Mouse (Mus musculus) hindbrain, embryonic 14.5 days (tissue): ENCODE measurements around the gene Tjp1. TPM values are rescaled to one million over a fixed set of nuclear protein-coding genes. Genes with fewer than 3 reads are reported as not detected.

ENCODE experiments used
- ATAC-seq: fragments of 200-750 bp; cut with Nextera tagmentation; 2 replicates; pipeline ENCODE4 v1.8.0; 2017; ENCODE audit warnings: moderate number of reproducible peaks, mild to moderate bottlenecking, moderate TSS enrichment, moderate library complexity; ENCODE audit not compliant: low FRiP score
- DNase-seq: peaks from one replicate; pipeline ENCODE4 v3.0.0-alpha.2; 2015; ENCODE audit warnings: low spot score
- H3K27ac ChIP-seq: fragments of 300-500 bp; sonication (generic); 2 replicates; pipeline ENCODE4 v1.5.1; 2014; ENCODE audit warnings: mild to moderate bottlenecking, moderate library complexity
- H3K27me3 ChIP-seq: fragments of 300-500 bp; sonication (generic); 2 replicates; pipeline ENCODE4 v1.6.1; 2014; ENCODE audit warnings: mild to moderate bottlenecking, low read length, mixed read lengths; ENCODE audit not compliant: control insufficient read depth, insufficient read depth
- H3K36me3 ChIP-seq: fragments of 300-500 bp; sonication (generic); replicated peaks from 2 replicates; pipeline ENCODE4 v1.6.1; 2014; ENCODE audit not compliant: control insufficient read depth, insufficient read depth
- H3K4me1 ChIP-seq: fragments of 300-500 bp; sonication (generic); replicated peaks from 2 replicates; pipeline ENCODE4 v1.6.1; 2014; ENCODE audit warnings: antibody characterized with exemption, low read length, mixed read lengths; ENCODE audit not compliant: control insufficient read depth, insufficient read depth
- H3K4me2 ChIP-seq: fragments of 300-500 bp; sonication (generic); replicated peaks from 2 replicates; pipeline ENCODE4 v1.6.1; 2014; ENCODE audit warnings: mild to moderate bottlenecking, moderate library complexity
- H3K4me3 ChIP-seq: fragments of 300-500 bp; sonication (generic); replicated peaks from 2 replicates; pipeline ENCODE4 v1.5.1; 2014; ENCODE audit warnings: mild to moderate bottlenecking, low read length
- H3K9ac ChIP-seq: fragments of 300-500 bp; sonication (generic); 2 replicates; pipeline ENCODE4 v1.6.1; 2014
- H3K9me3 ChIP-seq: fragments of 300-500 bp; sonication (generic); 2 replicates; pipeline ENCODE4 v1.6.1; 2016; ENCODE audit warnings: low read length; ENCODE audit not compliant: control insufficient read depth
- WGBS: fragments of 180-500 bp; shearing (Covaris S2); extraction: QIAGEN DNeasy Blood & Tissue Kit; methylation state at CpG from one replicate; pipeline ENCODE4 v1.1.7; 2014; 5-methylcytosine and 5-hydroxymethylcytosine counted together
- polyA plus RNA-seq: library from polyadenylated mRNA; unstranded; fragments of >200 nt; fragmentation: Nextera tagmentation; extraction: Ambion mirVana; gene quantifications from 2 replicates; pipeline ENCODE4 v1.2.1, GENCODE M21; 2014

Gene Tjp1
- polyA plus RNA-seq, 1 experiment from 2014 or later, result 30.4 TPM

DNA sequence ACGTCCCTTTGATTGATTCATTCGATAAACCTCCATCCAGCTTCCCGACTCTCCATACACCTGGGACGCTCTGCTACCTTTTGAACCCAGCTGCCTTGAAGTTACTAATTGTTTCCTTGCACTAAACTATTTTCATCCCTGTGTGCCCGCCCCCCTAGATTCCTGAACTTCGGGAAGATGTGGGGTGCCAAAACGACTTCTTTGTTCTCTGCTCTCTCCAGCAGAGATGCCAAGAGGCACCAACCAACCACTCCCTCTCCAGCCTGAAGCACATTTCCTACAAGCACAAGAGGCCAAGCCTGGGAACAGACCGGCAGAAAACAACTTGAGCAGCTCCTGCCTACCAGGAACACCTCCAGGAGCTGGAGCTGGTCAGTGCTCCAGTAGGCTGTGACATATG lies 57.4 kb downstream of the Tjp1 start:
- Histone ChIP-seq H3K9me3 (no peaks in the 10 kb centered on the region), H3K27ac (peak overlapping the region; percentile 7; the same call in 1 of the 2 replicates), H3K9ac (no peak overlapping the region), H3K4me2 (no peak overlapping the region), H3K36me3 (no peaks in the 10 kb centered on the region), H3K4me3 (no peak overlapping the region), H3K27me3 (no peaks in the 10 kb centered on the region), H3K4me1 (no peaks in the 10 kb centered on the region)
- DNase-seq, result no peak
- ATAC-seq, result no peak
- 32% methylated on average over 8 of the region's 8 CpGs for WGBS

DNA sequence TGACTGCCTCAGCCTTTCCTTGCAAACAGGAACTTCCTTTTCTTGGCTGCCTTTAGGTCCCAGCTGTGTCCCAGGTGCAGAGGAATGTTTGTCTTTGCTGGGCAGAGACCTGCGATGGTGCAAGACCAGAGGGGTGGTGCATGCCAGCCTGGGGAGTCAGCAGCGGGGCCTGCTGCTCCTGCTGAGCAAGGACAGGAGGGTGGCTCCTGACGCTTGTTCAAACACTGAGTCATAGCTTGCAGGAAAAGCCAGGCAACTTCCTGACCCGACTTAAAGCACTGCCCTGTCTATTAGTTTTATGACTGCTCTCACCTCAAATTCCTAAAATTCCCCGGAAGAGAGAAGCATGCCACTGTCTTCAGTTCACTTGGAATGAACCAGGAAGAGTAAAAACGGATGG lies 57.9 kb downstream of the Tjp1 start:
- Histone ChIP-seq H3K4me1 (no peaks in the 10 kb centered on the region), H3K9me3 (no peaks in the 10 kb centered on the region), H3K9ac (no peak overlapping the region), H3K36me3 (no peaks in the 10 kb centered on the region), H3K27ac (peak overlapping the region; percentile 7; the same call in 1 of the 2 replicates), H3K4me2 (no peak overlapping the region), H3K27me3 (no peaks in the 10 kb centered on the region), H3K4me3 (no peak overlapping the region)
- no peak for DNase-seq
- 35% methylated on average over 6 of the region's 6 CpGs for WGBS
- ATAC-seq, result no peak

DNA sequence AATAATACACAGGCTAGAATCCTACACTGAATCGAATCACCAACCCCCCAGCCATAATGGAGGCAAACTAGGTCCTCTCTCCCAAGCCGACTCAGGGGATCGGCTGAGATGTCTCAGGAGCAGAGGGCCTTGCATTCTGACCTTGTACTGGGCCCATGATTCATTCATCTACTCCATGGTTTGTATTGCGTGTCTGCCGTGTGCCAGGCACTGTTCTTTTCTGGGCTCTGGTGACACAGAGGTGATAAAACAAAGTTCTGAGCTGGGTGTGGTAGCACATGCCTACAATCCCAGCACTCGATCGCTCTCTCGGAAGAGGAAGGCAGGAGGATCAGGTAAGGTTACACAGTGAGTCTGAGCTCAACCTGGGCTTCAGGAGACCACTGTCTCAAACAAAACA lies 59.4 kb downstream of the Tjp1 start:
- Histone ChIP-seq H3K36me3 (no peaks in the 10 kb centered on the region), H3K4me1 (no peaks in the 10 kb centered on the region), H3K27me3 (no peaks in the 10 kb centered on the region), H3K4me3 (no peak overlapping the region), H3K27ac (no peak overlapping the region), H3K9me3 (no peaks in the 10 kb centered on the region), H3K4me2 (no peak overlapping the region), H3K9ac (no peak overlapping the region)
- 90% methylated on average over 8 of the region's 8 CpGs for WGBS
- no peak for DNase-seq
- ATAC-seq, result no peak

DNA sequence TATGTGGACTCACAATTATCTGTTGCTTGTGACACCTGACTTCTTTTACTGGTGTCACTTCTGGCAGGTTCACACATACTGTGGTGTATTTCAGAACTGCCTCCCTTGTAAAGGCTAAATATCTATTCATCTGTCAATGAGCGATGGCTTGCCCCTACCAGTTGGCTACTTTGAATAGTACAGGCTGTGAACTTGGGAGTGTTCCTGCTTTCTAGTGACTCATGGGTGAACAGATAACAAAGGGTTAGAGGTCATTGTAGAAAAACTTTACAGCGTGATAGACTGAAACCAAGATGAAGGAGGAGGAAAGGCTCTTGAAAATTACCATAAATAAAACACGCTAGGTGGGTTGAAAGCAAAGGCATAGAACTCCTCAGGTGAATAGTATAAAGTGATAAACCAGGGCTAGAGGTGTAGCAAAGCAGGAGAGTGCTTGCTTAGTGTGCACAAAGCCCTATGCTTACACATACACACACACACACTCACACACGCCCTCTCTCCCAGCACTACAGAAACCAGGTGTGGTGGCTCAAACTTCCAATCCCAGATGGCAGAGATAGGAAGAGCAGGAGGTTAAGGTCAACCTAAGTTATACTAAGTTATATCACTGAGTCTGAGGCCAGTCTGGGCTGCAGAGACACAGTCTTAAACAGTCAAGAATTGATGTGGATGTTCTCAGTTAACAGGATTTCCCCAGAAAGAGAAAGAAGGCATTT lies 60.1 kb downstream of the Tjp1 start:
- Histone ChIP-seq H3K9ac (no peak overlapping the region), H3K9me3 (no peaks in the 10 kb centered on the region), H3K4me1 (no peaks in the 10 kb centered on the region), H3K27ac (no peak overlapping the region), H3K36me3 (no peaks in the 10 kb centered on the region), H3K27me3 (no peaks in the 10 kb centered on the region), H3K4me3 (no peak overlapping the region), H3K4me2 (no peak overlapping the region)
- no peak for ATAC-seq
- DNase-seq, result no peak
- WGBS, result 92% methylated on average over 4 of the region's 4 CpGs

GRCm38 (mm10) chr7:65466137-65466536 lies 61.4 kb downstream of the Tjp1 start:
- H3K36me3 ChIP-seq, result no peaks in the 10 kb centered on the region
- H3K27me3 ChIP-seq, result no peaks in the 10 kb centered on the region
- no peak for ATAC-seq
- H3K9ac ChIP-seq, result no peak overlapping the region
- no peak for DNase-seq
- no peak overlapping the region for H3K27ac ChIP-seq
- 36% methylated on average over 10 of the region's 11 CpGs for WGBS
- H3K4me1 ChIP-seq, result no peaks in the 10 kb centered on the region
- H3K4me3 ChIP-seq, result no peak overlapping the region
- H3K4me2 ChIP-seq, result no peak overlapping the region
- no peaks in the 10 kb centered on the region for H3K9me3 ChIP-seq

DNA sequence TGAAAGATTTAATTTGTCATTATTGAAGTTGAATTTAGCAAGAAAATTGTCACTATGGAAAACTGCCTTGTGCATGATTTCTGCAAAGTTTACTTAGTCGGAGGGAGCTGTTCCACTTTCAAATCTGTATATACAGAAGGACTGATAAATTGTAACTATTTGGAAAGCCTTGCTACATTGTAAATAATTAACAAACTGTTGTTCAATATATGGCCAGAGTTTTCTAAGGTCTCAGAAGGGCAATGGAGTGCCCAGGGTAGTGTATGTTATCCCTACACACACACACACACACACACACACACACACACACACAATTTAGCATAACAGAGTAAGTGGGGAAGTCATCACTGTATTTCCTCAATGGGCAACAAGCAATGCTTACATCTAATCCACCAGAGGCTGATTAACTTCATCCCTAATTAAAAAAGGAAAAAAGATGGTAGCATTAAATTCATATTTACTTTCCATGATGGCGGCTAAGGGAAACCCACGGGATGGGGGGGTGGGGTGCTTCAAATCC lies 63.0 kb downstream of the Tjp1 start:
- H3K4me1 ChIP-seq, result no peaks in the 10 kb centered on the region
- no peaks in the 10 kb centered on the region for H3K27me3 ChIP-seq
- DNase-seq (no peak), ATAC-seq (no peak)
- 83% methylated on average over 3 of the region's 3 CpGs for WGBS
- no peaks in the 10 kb centered on the region for H3K9me3 ChIP-seq
- H3K27ac ChIP-seq, result no peak overlapping the region
- H3K36me3 ChIP-seq, result no peaks in the 10 kb centered on the region
- no peak overlapping the region for H3K9ac ChIP-seq
- no peak overlapping the region for H3K4me3 ChIP-seq
- H3K4me2 ChIP-seq, result no peak overlapping the region

GRCm38 (mm10) chr7:65463438-65463837 lies 64.1 kb downstream of the Tjp1 start:
- H3K27me3 ChIP-seq, result no peaks in the 10 kb centered on the region

GRCm38 (mm10) chr7:65461412-65461811 lies 66.2 kb downstream of the Tjp1 start:
- no peak overlapping the region for H3K9ac ChIP-seq
- DNase-seq (no peak), ATAC-seq (no peak)
- H3K4me3 ChIP-seq, result no peak overlapping the region
- H3K4me1 ChIP-seq, result no peaks in the 10 kb centered on the region
- H3K27ac ChIP-seq, result no peak overlapping the region
- H3K4me2 ChIP-seq, result no peak overlapping the region
- 88% methylated on average over 1 of the region's 1 CpGs for WGBS
- no peaks in the 10 kb centered on the region for H3K9me3 ChIP-seq
- no peaks in the 10 kb centered on the region for H3K27me3 ChIP-seq
- H3K36me3 ChIP-seq, result no peaks in the 10 kb centered on the region

More at GRCm38 (mm10) chr7:65463438-65463837, 64.1 kb downstream of the Tjp1 start:
- no peaks in the 10 kb centered on the region for H3K9me3 ChIP-seq
- no peak overlapping the region for H3K27ac ChIP-seq
- no peak overlapping the region for H3K4me3 ChIP-seq
- DNase-seq (no peak), ATAC-seq (no peak)
- H3K4me1 ChIP-seq, result no peaks in the 10 kb centered on the region
- H3K9ac ChIP-seq, result no peak overlapping the region
- 81% methylated on average over 4 of the region's 4 CpGs for WGBS
- H3K4me2 ChIP-seq, result no peak overlapping the region
- H3K36me3 ChIP-seq, result no peaks in the 10 kb centered on the region

- Histone ChIP-seq H3K4me3 (no peak overlapping the region), H3K9ac (no peak overlapping the region), H3K27ac (no peak overlapping the region), H3K36me3 (no peaks in the 10 kb centered on the region), H3K27me3 (no peaks in the 10 kb centered on the region), H3K4me1 (no peaks in the 10 kb centered on the region), H3K4me2 (no peak overlapping the region), H3K9me3 (no peaks in the 10 kb centered on the region)
- 92% methylated on average over 3 of the region's 3 CpGs for WGBS
- no peak for ATAC-seq
- no peak for DNase-seq
Measured at GRCm38 (mm10) chr7:65460196-65460595, 67.4 kb downstream of the Tjp1 start.
